8 mouse cellular contexts compared by ENCODE assay signal in the genomic region with DNA sequence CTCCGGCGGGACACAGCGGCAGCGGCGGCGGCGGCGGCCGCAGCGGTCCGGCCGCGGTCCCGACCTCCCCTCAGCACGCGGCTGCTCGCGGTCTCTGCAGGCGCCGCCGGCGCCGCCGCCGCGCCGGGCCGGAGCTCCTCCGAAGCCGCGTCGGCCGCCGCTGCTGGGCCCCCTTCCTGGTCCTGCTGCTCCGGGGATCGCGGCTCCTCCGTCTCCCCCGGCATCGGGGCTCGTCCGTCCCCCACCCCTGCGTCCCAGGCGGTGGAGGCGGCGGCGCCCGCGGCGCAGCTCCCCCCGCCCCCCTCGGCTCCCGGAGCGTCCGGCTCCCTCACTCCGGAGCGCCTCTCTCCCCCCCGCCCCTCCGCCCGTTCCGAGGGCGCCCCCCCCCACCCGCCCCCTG. TPM values are rescaled to one million over a fixed set of nuclear protein-coding genes. Genes with fewer than 3 reads are reported as not detected.
A peak's percentile ranks its signal among the peaks of the same experiment; 100 is the strongest.
DNase-seq lines count a peak whose midpoint lies in the region; ATAC-seq lines count a peak whose summit lies in the region.

No protein-coding gene starts in this region.

- under 1% methylated on average over 29 of the region's 63 CpGs for WGBS in lung, embryonic 15.5 days
- no CpG with 5 or more reads among the region's 63 CpGs for WGBS in embryonic facial prominence, embryonic 14.5 days
- 1% methylated on average over 33 of the region's 63 CpGs for WGBS in intestine, embryonic 15.5 days
- WGBS in neural tube, embryonic 13.5 days: under 1% methylated on average over 55 of the region's 63 CpGs

- no peaks in the 10 kb centered on the region for H3K27me3 ChIP-seq in lung, embryonic 15.5 days
- no peaks in the 10 kb centered on the region for H3K27me3 ChIP-seq in embryonic facial prominence, embryonic 14.5 days (replicated peaks; ENCODE audit: control insufficient read depth, insufficient read depth, low read length)
- no peaks in the 10 kb centered on the region for H3K27me3 ChIP-seq in intestine, embryonic 15.5 days (replicated peaks)
- H3K27me3 ChIP-seq in neural tube, embryonic 13.5 days: no peaks in the 10 kb centered on the region

- peak overlapping the region; percentile 100 for H3K27ac ChIP-seq in lung, embryonic 15.5 days
- peak overlapping the region; percentile 100 for H3K27ac ChIP-seq in embryonic facial prominence, embryonic 14.5 days (replicated peaks; ENCODE audit: low read depth, low read length)
- peak overlapping the region; percentile 99 for H3K27ac ChIP-seq in intestine, embryonic 15.5 days
- peak overlapping the region; percentile 99 for H3K27ac ChIP-seq in neural tube, embryonic 13.5 days (replicated peaks)

- H3K4me2 ChIP-seq in lung, embryonic 15.5 days: peak overlapping the region; percentile 55
- H3K4me2 ChIP-seq in embryonic facial prominence, embryonic 14.5 days (ENCODE audit: low read depth, low read length): peak overlapping the region; percentile 69
- H3K4me2 ChIP-seq in intestine, embryonic 15.5 days (replicated peaks): peak overlapping the region; percentile 53; the same call in 1 of the 2 replicates
- peak overlapping the region; percentile 60 for H3K4me2 ChIP-seq in neural tube, embryonic 13.5 days

- peak overlapping the region; percentile 99 for H3K9ac ChIP-seq in lung, embryonic 15.5 days
- peak overlapping the region; percentile 99 for H3K9ac ChIP-seq in embryonic facial prominence, embryonic 14.5 days (ENCODE audit: low read depth, low read length)
- peak overlapping the region; percentile 96 for H3K9ac ChIP-seq in intestine, embryonic 15.5 days
- peak overlapping the region; percentile 98 for H3K9ac ChIP-seq in neural tube, embryonic 13.5 days

- no peaks in the 10 kb centered on the region for H3K9me3 ChIP-seq in lung, embryonic 15.5 days
- no peaks in the 10 kb centered on the region for H3K9me3 ChIP-seq in embryonic facial prominence, embryonic 14.5 days (ENCODE audit: control insufficient read depth, low read length)
- H3K9me3 ChIP-seq in intestine, embryonic 15.5 days: no peaks in the 10 kb centered on the region
- no peaks in the 10 kb centered on the region for H3K9me3 ChIP-seq in neural tube, embryonic 13.5 days

- no peak for ATAC-seq in lung, embryonic 15.5 days (ENCODE audit: borderline replicate concordance, extremely low read depth, low FRiP score, low TSS enrichment)
- ATAC-seq in embryonic facial prominence, embryonic 14.5 days (ENCODE audit: low read depth): peak; percentile 5
- ATAC-seq in intestine, embryonic 15.5 days: peak; percentile 50
- peak; percentile 34 for ATAC-seq in neural tube, embryonic 13.5 days (ENCODE audit: low read depth)

- peak overlapping the region; percentile 98 for H3K4me3 ChIP-seq in lung, embryonic 15.5 days
- peak overlapping the region; percentile 94 for H3K4me3 ChIP-seq in embryonic facial prominence, embryonic 14.5 days (ENCODE audit: low read depth, low read length)
- H3K4me3 ChIP-seq in intestine, embryonic 15.5 days (replicated peaks): peak overlapping the region; percentile 95
- H3K4me3 ChIP-seq in neural tube, embryonic 13.5 days: peak overlapping the region; percentile 95

- H3K4me1 ChIP-seq in lung, embryonic 15.5 days: peaks cover 7% of the 10 kb centered on the region
- peaks cover 11% of the 10 kb centered on the region; the same call in 1 of the 2 replicates for H3K4me1 ChIP-seq in embryonic facial prominence, embryonic 14.5 days (ENCODE audit: control insufficient read depth, insufficient read depth, low read length)
- H3K4me1 ChIP-seq in intestine, embryonic 15.5 days (replicated peaks): 0 out of 2 replicates have a peak, but pooled peaks cover 3% of the 10 kb centered on the region
- H3K4me1 ChIP-seq in neural tube, embryonic 13.5 days (replicated peaks): peaks cover 33% of the 10 kb centered on the region

- DNase-seq in lung, postnatal 14 days: no peak
- DNase-seq in embryonic facial prominence, embryonic 14.5 days (ENCODE audit: low spot score): no peak
- no peak for DNase-seq in layer of hippocampus, adult 11-12 months (ENCODE audit: low spot score)
- DNase-seq in embryo, embryonic 10.5 days (ENCODE audit: low spot score): no peak
- DNase-seq in adrenal gland, postnatal 4 days (ENCODE audit: low spot score in 2 of 2): no peak

- H3K36me3 ChIP-seq in lung, embryonic 15.5 days: no peaks in the 10 kb centered on the region
- no peaks in the 10 kb centered on the region for H3K36me3 ChIP-seq in embryonic facial prominence, embryonic 14.5 days (ENCODE audit: control insufficient read depth, insufficient read depth, low read length)
- H3K36me3 ChIP-seq in intestine, embryonic 15.5 days: no peaks in the 10 kb centered on the region
- H3K36me3 ChIP-seq in neural tube, embryonic 13.5 days: no peaks in the 10 kb centered on the region

RNA-seq across cellular contexts. Expression of a gene that starts 0.8 kb away (rescaled TPM):
- polyA plus RNA-seq in lung, embryonic 15.5 days (2015; fragmentation: Nextera tagmentation; extraction: Ambion mirVana): 14.1 and 14.7 TPM in 2 replicates
- polyA plus RNA-seq in embryonic facial prominence, embryonic 14.5 days (2014; fragmentation: Nextera tagmentation; extraction: Ambion mirVana): 8.9 and 10.1 TPM in 2 replicates
- 14.0 and 15.4 TPM in 2 replicates for polyA plus RNA-seq in intestine, embryonic 15.5 days (2015; fragmentation: Nextera tagmentation; extraction: Ambion mirVana)
- 14.8 and 15.4 TPM in 2 replicates for polyA plus RNA-seq in neural tube, embryonic 13.5 days (2015; fragmentation: Nextera tagmentation; extraction: Ambion mirVana)
- 10 to 100 TPM; 88.5 to 90.4 TPM for total RNA-seq in adrenal gland, postnatal 4 days (2021)

RNA-seq across cellular contexts. Expression of a gene that starts 0.9 kb away (rescaled TPM):
- polyA plus RNA-seq in lung, embryonic 15.5 days (2015; fragmentation: Nextera tagmentation; extraction: Ambion mirVana): 1.7 and 2.5 TPM in 2 replicates
- polyA plus RNA-seq in embryonic facial prominence, embryonic 14.5 days (2014; fragmentation: Nextera tagmentation; extraction: Ambion mirVana): 4.2 and 4.6 TPM in 2 replicates
- polyA plus RNA-seq in intestine, embryonic 15.5 days (2015; fragmentation: Nextera tagmentation; extraction: Ambion mirVana): 2.3 and 3.0 TPM in 2 replicates
- polyA plus RNA-seq in neural tube, embryonic 13.5 days (2015; fragmentation: Nextera tagmentation; extraction: Ambion mirVana): 1.2 and 1.9 TPM in 2 replicates
- 1 to 10 TPM; 1.7 to 2.1 TPM for total RNA-seq in adrenal gland, postnatal 4 days (2021)

RNA-seq across cellular contexts. Expression of a gene that starts 29.7 kb away (rescaled TPM):
- 1.2 and 1.3 TPM in 2 replicates for polyA plus RNA-seq in lung, embryonic 15.5 days (2015; fragmentation: Nextera tagmentation; extraction: Ambion mirVana)
- 0.29 and 0.81 TPM in 2 replicates for polyA plus RNA-seq in embryonic facial prominence, embryonic 14.5 days (2014; fragmentation: Nextera tagmentation; extraction: Ambion mirVana)
- 0.82 and 1.4 TPM in 2 replicates for polyA plus RNA-seq in intestine, embryonic 15.5 days (2015; fragmentation: Nextera tagmentation; extraction: Ambion mirVana)
- polyA plus RNA-seq in neural tube, embryonic 13.5 days (2015; fragmentation: Nextera tagmentation; extraction: Ambion mirVana): 0.87 and 1.2 TPM in 2 replicates
- 1 to 10 TPM; 4.4 to 4.5 TPM for total RNA-seq in adrenal gland, postnatal 4 days (2021)

RNA-seq across cellular contexts. Expression of a gene that starts 51.4 kb away (rescaled TPM):
- polyA plus RNA-seq in lung, embryonic 15.5 days (2015; fragmentation: Nextera tagmentation; extraction: Ambion mirVana): not detected in 2 replicates
- polyA plus RNA-seq in embryonic facial prominence, embryonic 14.5 days (2014; fragmentation: Nextera tagmentation; extraction: Ambion mirVana): not detected in 2 replicates
- not detected in 2 replicates for polyA plus RNA-seq in intestine, embryonic 15.5 days (2015; fragmentation: Nextera tagmentation; extraction: Ambion mirVana)
- polyA plus RNA-seq in neural tube, embryonic 13.5 days (2015; fragmentation: Nextera tagmentation; extraction: Ambion mirVana): not detected in 2 replicates
- total RNA-seq in adrenal gland, postnatal 4 days (2021): not detected
